Mouse (Mus musculus): Measurements from ENCODE around the gene Fam234b.

- TF ChIP-seq GATA1 (IDR thresholded peaks at IDR 0.05; ENCODE audit: borderline replicate concordance, low read length) (no peak), FLI1 (IDR thresholded peaks at IDR 0.05; ENCODE audit: low read length) (no peak)
These were observed 48.1 kb upstream of the Fam234b start for GRCm38 (mm10) chr6:135149722-135150121.
